22 mouse cellular contexts compared by ENCODE assay signal in genomic region chr4:129147552-129148103, GRCm38 (mm10). TPM values are rescaled to one million over a fixed set of nuclear protein-coding genes. Genes with fewer than 3 reads are reported as not detected.
DNase-seq lines count a peak whose midpoint lies in the region; ATAC-seq and TF ChIP-seq lines count a peak whose summit lies in the region.
"Had no signal": no experiment of that assay in that cellular context is flagged by ENCODE, and none has a peak within 500 bp of the region (broad histone marks: within the 10 kb centered on the region; RNA-seq: fewer than 3 reads in every experiment).

No protein-coding gene starts in this region.

- H3K9me3 ChIP-seq in heart, embryonic 16.5 days (replicated peaks; ENCODE audit: control insufficient read depth, low read length) = no peaks in the 10 kb centered on the region
- no peaks in the 10 kb centered on the region for H3K9me3 ChIP-seq in stomach, embryonic 16.5 days (replicated peaks; ENCODE audit: control insufficient read depth, low read length)
- no peaks in the 10 kb centered on the region for H3K9me3 ChIP-seq in stomach, postnatal 0 days (ENCODE audit: control insufficient read depth, low read length)
- H3K9me3 ChIP-seq: forebrain, embryonic 13.5 days; G1E had no signal

- TF ChIP-seq CTCF in stomach, postnatal 0 days (IDR thresholded peaks at IDR 0.05; ENCODE audit: low read depth) = no peak

- DNase-seq in cerebellum, adult 9-11 months = peak; percentile 17
- no peak for DNase-seq in cerebellum, adult 8-10 months
- DNase-seq in heart, adult 8-10 months (ENCODE audit: low spot score) = no peak
- peak; percentile 67 for DNase-seq in layer of hippocampus, adult 9-11 months
- DNase-seq in layer of hippocampus, postnatal 25 days (ENCODE audit: extremely low spot score in 1 of 2, low spot score in 1 of 2) = no peak
- no peak for DNase-seq in stomach, postnatal 0 days (ENCODE audit: low spot score)
- DNase-seq: embryo, embryonic 11 days; gastrocnemius, postnatal 14 days; kidney, postnatal 10 days; layer of hippocampus, postnatal 36 days; left cerebral cortex, postnatal 4 days; lung, embryonic 14.5 days; thymus, adult 2 months had no signal

- H3K36me3 ChIP-seq in heart, embryonic 16.5 days (ENCODE audit: control insufficient read depth, insufficient read depth) = peaks cover 21% of the 10 kb centered on the region
- 0 out of 2 replicates have a peak, but pooled peaks cover 6% of the 10 kb centered on the region for H3K36me3 ChIP-seq in stomach, embryonic 16.5 days (ENCODE audit: control insufficient read depth, insufficient read depth, low read length)
- H3K36me3 ChIP-seq in stomach, postnatal 0 days (ENCODE audit: control insufficient read depth, insufficient read depth, low read length) = no peaks in the 10 kb centered on the region; the same call in 1 of the 2 replicates

- TF ChIP-seq EP300 in stomach, postnatal 0 days (optimal IDR thresholded peaks at IDR 0.05) = no peak

- no peak overlapping the region for H3K4me2 ChIP-seq in heart, embryonic 16.5 days (ENCODE audit: low read depth, low read length)
- H3K4me2 ChIP-seq in stomach, embryonic 16.5 days (ENCODE audit: low read depth, low read length) = 0 out of 2 replicates have a peak overlapping the region, but pooled peaks have one; percentile 5
- no peak overlapping the region for H3K4me2 ChIP-seq in stomach, postnatal 0 days (replicated peaks; ENCODE audit: low read depth)
- H3K4me2 ChIP-seq: forebrain, embryonic 13.5 days; liver, embryonic 11.5 days; lung, embryonic 14.5 days had no signal

- WGBS in heart, embryonic 16.5 days = 61% methylated on average over 13 of the region's 13 CpGs
- WGBS in stomach, embryonic 16.5 days = 66% methylated on average over 13 of the region's 13 CpGs
- 57% methylated on average over 13 of the region's 13 CpGs for WGBS in stomach, postnatal 0 days

- H3K27ac ChIP-seq in heart, embryonic 16.5 days (ENCODE audit: low read length) = 0 out of 2 replicates have a peak overlapping the region, but pooled peaks have one; percentile 7
- H3K27ac ChIP-seq in stomach, embryonic 16.5 days (ENCODE audit: low read length) = no peak overlapping the region
- H3K27ac ChIP-seq in stomach, postnatal 0 days (replicated peaks) = no peak overlapping the region
- H3K27ac ChIP-seq: forebrain, embryonic 13.5 days; hindbrain, postnatal 0 days had no signal

- peak; percentile 56; the same call in 1 of the 2 replicates for ATAC-seq in heart, embryonic 16.5 days (replicated peaks; ENCODE audit: extremely low read depth, insufficient read depth, low FRiP score)
- no peak for ATAC-seq in stomach, embryonic 16.5 days (ENCODE audit: insufficient read depth, low FRiP score)
- ATAC-seq in stomach, postnatal 0 days (ENCODE audit: low FRiP score, low TSS enrichment) = no peak
- ATAC-seq: CD4-positive, CD25-positive, alpha-beta regulatory T cell, adult 4 months; forebrain, embryonic 13.5 days; hindbrain, postnatal 0 days had no signal

- H3K27me3 ChIP-seq in heart, embryonic 16.5 days (ENCODE audit: control insufficient read depth, insufficient read depth, low read length) = no peaks in the 10 kb centered on the region
- H3K27me3 ChIP-seq in stomach, embryonic 16.5 days (ENCODE audit: control insufficient read depth, insufficient read depth, low read length) = no peaks in the 10 kb centered on the region
- H3K27me3 ChIP-seq in stomach, postnatal 0 days (ENCODE audit: control insufficient read depth, insufficient read depth, low read length) = no peaks in the 10 kb centered on the region
- H3K27me3 ChIP-seq: forebrain, embryonic 13.5 days had no signal

- no peak overlapping the region for H3K4me3 ChIP-seq in heart, embryonic 16.5 days (ENCODE audit: low read length)
- H3K4me3 ChIP-seq in stomach, embryonic 16.5 days (replicated peaks; ENCODE audit: low read length) = no peak overlapping the region
- H3K4me3 ChIP-seq in stomach, postnatal 0 days (ENCODE audit: low read depth, low read length) = no peak overlapping the region
- H3K4me3 ChIP-seq: forebrain, embryonic 13.5 days had no signal

- H3K4me1 ChIP-seq in heart, embryonic 16.5 days (ENCODE audit: control insufficient read depth, insufficient read depth, low read length) = peaks cover 32% of the 10 kb centered on the region
- peaks cover 14% of the 10 kb centered on the region; the same call in 1 of the 2 replicates for H3K4me1 ChIP-seq in stomach, embryonic 16.5 days (ENCODE audit: control insufficient read depth, insufficient read depth, low read length)
- H3K4me1 ChIP-seq in stomach, postnatal 0 days (replicated peaks; ENCODE audit: control insufficient read depth, insufficient read depth) = no peaks in the 10 kb centered on the region

- no peak overlapping the region for H3K9ac ChIP-seq in heart, embryonic 16.5 days (ENCODE audit: low read length)
- no peak overlapping the region for H3K9ac ChIP-seq in stomach, embryonic 16.5 days (ENCODE audit: low read length)
- no peak overlapping the region for H3K9ac ChIP-seq in stomach, postnatal 0 days (ENCODE audit: low read length)
- H3K9ac ChIP-seq: forebrain, embryonic 13.5 days; lung, embryonic 14.5 days had no signal

RNA-seq across cellular contexts. Expression of gene Fndc5, which starts 10.8 kb away (rescaled TPM):
- polyA plus RNA-seq in heart, embryonic 16.5 days (2015; fragmentation: Nextera tagmentation; extraction: Ambion mirVana) = 9.2 and 10.9 TPM in 2 replicates
- 100 to 1,000 TPM; 334 to 410 (median 360) TPM for total RNA-seq in heart, adult 8-10 months (2022)
- 10 to 100 TPM; 85.1 to 86.0 TPM for total RNA-seq in layer of hippocampus, postnatal 25 days (2021)
- 1.3 and 2.6 TPM in 2 replicates for polyA plus RNA-seq in stomach, embryonic 16.5 days (2015; fragmentation: Nextera tagmentation; extraction: Ambion mirVana)
- 2.0 and 2.4 TPM in 2 replicates for polyA plus RNA-seq in stomach, postnatal 0 days (2015; fragmentation: Nextera tagmentation; extraction: Ambion mirVana)
- total RNA-seq: neutrophil, adult 5-6 weeks had no signal

RNA-seq across cellular contexts. Expression of gene Hpca, which starts 25.8 kb away (rescaled TPM):
- polyA plus RNA-seq in heart, embryonic 16.5 days (2015; fragmentation: Nextera tagmentation; extraction: Ambion mirVana) = 0.60 and 0.88 TPM in 2 replicates
- under 1 TPM in 3 of 4 experiments, not detected in 1; 0.22 to 0.44 (median 0.33) TPM for total RNA-seq in heart, adult 8-10 months (2022)
- 1,000 to 10,000 TPM; 2,567 to 2,613 TPM for total RNA-seq in layer of hippocampus, postnatal 25 days (2021)
- 1.8 and 2.0 TPM in 2 replicates for polyA plus RNA-seq in stomach, embryonic 16.5 days (2015; fragmentation: Nextera tagmentation; extraction: Ambion mirVana)
- 0.91 and 0.99 TPM in 2 replicates for polyA plus RNA-seq in stomach, postnatal 0 days (2015; fragmentation: Nextera tagmentation; extraction: Ambion mirVana)
- total RNA-seq: G1E; hematopoietic stem cell, adult 5-6 weeks; neutrophil, adult 5-6 weeks had no signal
- polyA plus RNA-seq: CD4-positive, CD25-positive, alpha-beta regulatory T cell, adult 4 months; G1E had no signal

RNA-seq across cellular contexts. Expression of gene S100pbp, which starts 41.9 kb away (rescaled TPM):
- 10.9 and 11.8 TPM in 2 replicates for polyA plus RNA-seq in heart, embryonic 16.5 days (2015; fragmentation: Nextera tagmentation; extraction: Ambion mirVana)
- 10 to 100 TPM in 3 of 4 experiments, 1 to 10 TPM in 1; 8.2 to 15.2 (median 12.1) TPM for total RNA-seq in heart, adult 8-10 months (2022)
- 10 to 100 TPM; 32.5 to 35.2 TPM for total RNA-seq in layer of hippocampus, postnatal 25 days (2021)
- 13.0 and 13.1 TPM in 2 replicates for polyA plus RNA-seq in stomach, embryonic 16.5 days (2015; fragmentation: Nextera tagmentation; extraction: Ambion mirVana)
- polyA plus RNA-seq in stomach, postnatal 0 days (2015; fragmentation: Nextera tagmentation; extraction: Ambion mirVana) = 3.7 and 4.5 TPM in 2 replicates

RNA-seq across cellular contexts. Expression of gene Yars, which starts 41.9 kb away (rescaled TPM):
- polyA plus RNA-seq in heart, embryonic 16.5 days (2015; fragmentation: Nextera tagmentation; extraction: Ambion mirVana) = 45.9 and 53.3 TPM in 2 replicates
- 10 to 100 TPM; 24.9 to 35.0 (median 29.2) TPM for total RNA-seq in heart, adult 8-10 months (2022)
- total RNA-seq in layer of hippocampus, postnatal 25 days (2021) = 10 to 100 TPM; 85.0 to 85.9 TPM
- 72.9 and 80.0 TPM in 2 replicates for polyA plus RNA-seq in stomach, embryonic 16.5 days (2015; fragmentation: Nextera tagmentation; extraction: Ambion mirVana)
- 41.3 and 44.2 TPM in 2 replicates for polyA plus RNA-seq in stomach, postnatal 0 days (2015; fragmentation: Nextera tagmentation; extraction: Ambion mirVana)

RNA-seq across cellular contexts. Expression of gene Tmem54, which starts 42.3 kb away (rescaled TPM):
- polyA plus RNA-seq in heart, embryonic 16.5 days (2015; fragmentation: Nextera tagmentation; extraction: Ambion mirVana) = 0.96 and 1.7 TPM in 2 replicates
- total RNA-seq in heart, adult 8-10 months (2022) = not detected
- total RNA-seq in layer of hippocampus, postnatal 25 days (2021) = not detected
- polyA plus RNA-seq in stomach, embryonic 16.5 days (2015; fragmentation: Nextera tagmentation; extraction: Ambion mirVana) = 44.2 and 53.2 TPM in 2 replicates
- 106 and 115 TPM in 2 replicates for polyA plus RNA-seq in stomach, postnatal 0 days (2015; fragmentation: Nextera tagmentation; extraction: Ambion mirVana)
- total RNA-seq: G1E; gastrocnemius, postnatal 14 days; hematopoietic stem cell, adult 5-6 weeks; hindbrain, postnatal 0 days; layer of hippocampus, postnatal 36 days; left cerebral cortex, postnatal 4 days; neutrophil, adult 5-6 weeks had no signal
- polyA plus RNA-seq: CD4-positive, CD25-positive, alpha-beta regulatory T cell, adult 4 months; forebrain, embryonic 13.5 days; G1E had no signal

Comparison
In these comparisons a context has a peak if more than half of its experiments do, and no peak if none do; other contexts are left out.
1. DNase-seq: peak in cerebellum, adult 9-11 months (single experiment) and layer of hippocampus, adult 9-11 months (single experiment); none in cerebellum, adult 8-10 months (single experiment), heart, adult 8-10 months (single experiment), layer of hippocampus, postnatal 25 days (0 of 2) and stomach, postnatal 0 days (single experiment).